Mouse (Mus musculus) kidney, postnatal 10 days (tissue): ENCODE measurements around the gene Aldoart2.
A peak's percentile ranks its signal among the peaks of the same experiment; 100 is the strongest.
"Not testable (repeated sequence)": the region's sequence is repeated elsewhere in the genome, so short reads cannot be mapped to it uniquely, and the experiment has no call there.

Source experiments
- DNase-seq: peaks from one replicate; pipeline ENCODE4 v3.0.0; 2021; ENCODE audit warnings: mixed read lengths

Aldoart2 gene

DNA sequence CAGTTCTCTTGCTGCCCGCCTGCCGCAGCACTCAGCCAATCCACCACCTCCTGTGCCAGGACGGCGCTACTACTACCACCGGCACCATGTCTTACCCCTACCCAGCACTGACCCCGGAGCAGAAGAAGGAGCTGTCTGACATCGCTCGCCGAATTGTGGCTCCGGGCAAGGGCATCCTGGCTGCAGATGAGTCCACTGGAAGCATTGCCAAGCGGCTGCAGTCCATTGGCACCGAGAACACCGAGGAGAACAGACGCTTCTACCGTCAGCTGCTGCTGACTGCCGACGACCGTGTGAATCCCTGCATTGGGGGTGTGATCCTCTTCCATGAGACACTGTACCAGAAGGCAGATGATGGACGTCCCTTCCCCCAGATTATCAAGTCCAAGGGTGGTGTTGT lies at the start of gene Aldoart2:
TSS of gene Aldoart2 (plus strand) at position 34 of the 400 bp plus-strand sequence.
- no peak for DNase-seq

DNA sequence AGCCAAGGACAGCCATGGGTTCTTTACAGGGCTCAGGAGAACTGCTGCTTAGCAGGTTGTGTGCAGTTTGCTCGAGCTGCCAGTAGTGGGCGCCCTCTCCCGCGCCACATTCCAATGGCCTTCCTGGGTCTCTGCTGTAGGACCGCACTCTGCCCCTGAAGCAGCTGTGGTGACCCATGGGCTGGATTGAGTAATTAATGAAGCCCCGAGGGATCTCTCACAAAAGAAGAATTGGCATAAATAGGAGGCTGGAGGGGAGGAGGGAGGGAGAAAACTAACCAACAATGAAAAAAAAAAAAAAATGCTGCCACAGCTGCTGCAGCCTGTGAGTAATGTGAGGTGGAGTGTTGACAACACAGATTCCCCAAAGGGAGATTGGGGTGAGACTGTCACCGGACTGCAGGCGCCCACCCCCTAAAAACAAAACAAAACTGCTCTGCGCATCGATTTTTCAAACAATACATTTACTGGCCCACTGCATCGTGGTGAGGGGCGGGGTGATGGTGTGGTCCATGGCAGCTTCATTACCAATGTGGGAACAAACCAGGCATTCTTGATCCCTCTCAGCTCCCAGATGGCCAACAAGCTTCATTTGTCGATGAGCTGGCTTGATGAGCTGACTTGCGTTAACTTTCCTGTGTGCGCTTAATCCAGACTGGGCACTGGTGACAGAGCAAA lies 46.8 kb upstream of the Aldoart2 start:
- peak; percentile 65 for DNase-seq

DNA sequence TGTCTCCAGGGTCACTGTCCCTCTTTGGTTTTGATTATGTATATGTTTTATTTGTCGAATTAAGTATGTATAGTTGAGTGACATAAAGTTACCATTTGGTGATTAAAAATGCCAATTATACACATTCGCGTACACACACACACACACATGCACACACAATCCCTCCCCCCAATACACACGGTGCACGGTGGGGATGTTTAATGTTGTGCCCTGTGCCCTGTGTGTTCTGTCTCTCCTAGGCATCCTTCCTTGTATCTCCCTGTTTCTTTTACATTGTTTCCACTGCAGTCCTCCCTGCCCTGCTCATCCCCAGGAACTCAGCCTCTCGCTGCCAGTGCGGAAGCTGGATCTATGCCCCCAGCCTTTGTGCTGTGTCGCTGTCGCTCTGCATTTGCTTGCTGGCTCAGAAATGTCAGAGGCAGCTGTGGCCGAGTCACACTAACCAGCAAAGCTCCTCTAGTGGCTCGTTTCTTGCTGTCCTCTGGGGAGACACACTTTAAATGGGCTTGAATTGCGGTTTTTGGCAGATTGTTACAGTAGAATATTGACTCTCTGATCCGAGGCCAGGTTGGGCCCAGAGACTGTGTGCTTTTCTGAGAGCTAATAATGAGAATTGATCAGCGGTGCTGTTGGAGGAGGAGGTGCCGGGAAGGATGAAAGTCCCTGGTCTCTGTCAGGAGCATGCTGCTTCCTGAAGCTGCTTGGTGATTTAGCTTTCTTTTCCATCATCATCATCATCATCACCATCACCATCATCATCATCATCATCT lies 37.9 kb upstream of the Aldoart2 start:
- DNase-seq, result no peak

DNA sequence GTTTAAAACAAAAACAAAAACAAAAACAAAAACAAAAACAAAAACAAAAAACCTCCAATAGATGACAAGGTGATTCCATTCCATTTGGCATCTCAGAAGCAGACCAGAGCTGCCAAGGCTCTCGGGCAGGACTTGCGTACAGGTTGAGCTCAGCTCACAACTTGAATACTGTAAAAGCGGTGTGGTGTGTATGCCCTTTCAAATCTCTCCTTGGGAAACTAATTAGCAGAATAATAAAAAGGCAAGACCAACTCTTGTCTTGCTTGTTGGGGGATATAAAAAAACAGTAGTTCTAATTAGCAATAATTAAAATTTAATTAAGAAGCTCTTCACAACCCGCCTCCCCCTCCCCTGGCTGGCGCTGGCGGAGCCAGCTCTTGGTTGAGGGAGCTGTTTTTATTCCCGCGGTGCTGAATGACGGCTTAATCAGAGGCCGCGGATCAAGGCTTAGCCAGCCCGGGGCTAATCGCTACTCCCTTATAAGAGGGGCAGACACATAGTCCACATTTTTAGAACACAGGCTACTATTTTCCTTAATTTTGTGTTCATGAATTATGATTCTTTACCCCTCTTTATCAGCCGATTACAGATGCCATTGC lies 28.4 kb upstream of the Aldoart2 start:
- peak; percentile 22 for DNase-seq

DNA sequence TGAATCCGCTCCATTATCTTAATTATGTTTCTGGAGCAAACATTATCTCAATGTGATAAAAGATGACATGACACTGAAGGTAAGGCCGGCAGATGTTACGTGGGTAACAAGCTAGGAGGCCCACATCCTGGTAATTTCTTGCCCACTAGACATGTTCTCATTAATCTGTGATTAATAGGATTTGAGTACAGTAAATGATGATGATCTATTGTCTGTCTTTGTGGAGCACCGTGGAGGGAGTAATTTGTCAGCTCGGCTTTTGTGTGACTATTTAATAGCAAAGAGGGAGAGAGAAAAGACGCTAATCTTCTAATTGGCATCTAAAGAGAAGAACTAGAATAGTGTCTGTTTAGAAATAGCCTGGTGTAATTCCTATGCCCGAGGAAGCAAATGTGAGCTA lies 27.3 kb upstream of the Aldoart2 start:
- no peak for DNase-seq

DNA sequence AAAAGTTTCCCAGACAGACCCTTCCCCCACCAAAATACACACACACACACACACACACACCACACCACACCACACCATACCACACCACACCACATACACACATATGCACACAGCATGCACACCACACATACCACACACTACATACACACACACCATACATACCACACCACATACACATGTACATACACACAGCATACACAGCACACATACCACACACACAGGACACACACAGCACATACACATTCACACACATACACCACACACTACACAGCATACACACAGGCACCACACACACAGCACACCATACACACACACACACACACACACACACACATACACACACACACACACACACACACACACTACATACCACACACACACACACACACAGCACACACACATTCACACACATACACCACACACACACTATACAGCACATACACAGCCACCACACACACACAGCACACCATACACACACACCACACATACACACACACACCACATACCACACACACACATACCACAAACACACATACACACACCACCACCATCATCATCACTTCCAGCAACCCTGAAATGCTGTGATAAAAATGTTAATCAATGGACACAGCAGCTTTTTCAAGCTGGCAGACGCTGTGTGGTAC lies 26.6 kb upstream of the Aldoart2 start:
- no peak for DNase-seq

DNA sequence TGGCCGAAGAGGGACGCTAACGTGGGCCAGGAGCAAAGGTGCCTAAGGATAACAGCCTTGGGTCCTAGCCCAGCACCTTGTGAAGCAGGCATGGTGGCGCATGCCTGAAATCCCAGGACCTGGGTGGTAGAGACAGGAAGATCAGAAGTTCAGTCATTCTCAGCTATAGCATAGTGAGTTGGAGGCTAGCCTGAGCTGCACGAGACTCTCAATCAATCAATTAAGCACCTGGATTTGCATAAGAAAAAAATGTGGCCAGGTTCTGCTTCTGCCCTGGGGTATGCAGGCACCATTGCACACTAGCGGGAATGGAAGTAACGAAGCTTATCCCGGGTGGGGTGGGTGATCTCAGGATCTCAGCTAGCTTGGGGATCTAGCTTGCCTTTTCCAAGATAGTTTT lies 25.9 kb upstream of the Aldoart2 start:
- no peak for DNase-seq

DNA sequence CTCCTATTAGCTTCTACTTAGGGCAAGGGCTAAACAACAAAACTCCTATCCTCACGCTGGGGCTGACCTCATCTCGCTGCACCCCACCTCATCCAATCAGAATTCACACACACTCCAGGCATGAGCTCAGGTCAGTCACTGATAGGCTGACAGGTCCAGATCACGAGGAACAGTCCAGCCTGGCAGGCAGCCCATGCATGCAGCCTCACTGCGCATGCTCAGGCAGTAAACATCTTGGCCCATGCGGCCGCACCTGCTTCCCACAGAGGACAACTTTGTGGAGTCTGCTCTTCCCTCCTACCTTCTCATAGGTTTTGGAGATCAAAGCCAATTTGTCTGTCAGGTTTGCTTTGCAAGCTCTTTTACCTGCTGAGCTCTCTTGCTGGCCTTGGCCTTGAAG lies 10.1 kb upstream of the Aldoart2 start:
- DNase-seq, result not testable (repeated sequence)

DNA sequence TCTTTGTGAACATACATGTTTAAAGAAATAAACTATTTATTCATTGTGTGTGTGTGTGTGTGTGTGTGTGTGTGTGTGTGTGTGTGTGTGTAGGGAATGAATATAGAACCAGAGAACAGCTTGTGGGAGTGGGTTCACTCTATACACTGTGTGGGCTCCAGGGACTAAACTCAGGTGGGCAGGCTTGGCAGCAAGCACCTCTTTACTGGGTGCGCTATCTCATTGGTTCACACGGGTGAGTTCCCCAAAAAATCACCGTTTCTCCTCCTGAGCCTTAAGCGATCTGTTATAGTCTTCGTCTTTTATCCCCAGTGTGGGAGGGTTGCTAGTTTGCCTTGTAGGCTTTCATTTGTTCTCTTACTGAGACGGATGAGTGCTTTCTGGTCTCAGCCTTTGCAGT lies 7.2 kb upstream of the Aldoart2 start:
- no peak for DNase-seq

DNA sequence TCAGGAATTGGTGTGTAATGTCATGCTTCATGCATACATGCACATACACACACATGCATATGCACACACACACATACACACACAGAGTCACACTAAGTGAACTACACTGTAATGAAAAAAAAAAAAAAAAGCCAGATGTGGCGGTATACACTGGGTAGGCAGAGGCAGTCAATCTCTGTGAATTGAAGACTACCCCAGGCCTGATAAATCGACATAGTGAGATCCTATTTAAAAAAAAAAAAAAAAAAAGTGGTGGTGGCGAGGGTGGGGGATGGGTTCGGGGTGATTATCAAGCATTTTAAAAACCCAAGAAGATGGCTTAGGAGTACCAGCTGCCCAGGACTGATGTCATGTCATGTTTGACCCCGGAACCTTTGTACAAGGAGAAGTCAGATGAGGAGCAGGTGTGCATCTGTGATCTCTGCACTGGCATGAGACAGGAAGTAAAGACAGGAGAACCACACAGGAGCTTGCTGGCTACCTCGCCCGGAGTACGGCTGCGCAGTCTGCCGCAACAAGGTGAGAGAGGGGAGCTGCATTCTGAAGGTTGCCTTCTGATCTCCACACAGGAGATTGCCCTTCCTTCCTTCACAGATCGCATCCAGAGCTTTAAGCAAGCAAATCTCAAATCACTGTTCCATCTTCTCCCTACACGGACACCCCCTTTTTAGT lies 5.7 kb upstream of the Aldoart2 start:
- DNase-seq, result no peak

DNA sequence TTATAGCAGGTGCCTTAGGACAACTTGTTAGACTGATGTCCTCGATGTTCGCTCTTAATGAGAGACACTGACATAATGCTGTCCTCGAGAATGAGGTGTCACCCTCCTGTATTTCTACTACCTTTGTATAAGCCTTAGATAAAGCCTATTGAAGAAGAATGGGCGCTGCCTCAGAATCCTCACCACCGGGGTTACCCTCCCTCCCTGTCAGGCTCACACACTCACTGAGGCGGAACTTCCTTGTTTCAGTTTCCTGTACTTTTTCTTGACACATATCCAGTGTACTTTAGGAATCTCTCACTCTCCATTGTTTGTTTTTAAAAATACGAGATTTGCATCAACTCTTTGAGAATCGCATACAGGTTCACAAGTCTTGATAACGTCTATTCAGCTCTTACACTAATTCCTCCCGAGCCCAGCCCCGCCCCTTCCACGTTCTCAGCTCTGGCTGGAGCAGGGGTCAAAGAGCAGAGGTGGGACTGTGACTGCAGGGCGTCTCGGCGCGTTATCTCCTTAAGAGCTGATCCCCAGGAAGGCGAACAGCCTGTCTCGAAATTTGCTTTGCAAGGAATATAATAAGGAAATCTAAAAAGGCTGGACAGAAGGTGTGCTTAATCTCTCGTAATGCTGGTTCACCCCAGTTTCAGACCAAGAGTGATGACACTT lies 4.9 kb upstream of the Aldoart2 start:
- peak; percentile 40 for DNase-seq

DNA sequence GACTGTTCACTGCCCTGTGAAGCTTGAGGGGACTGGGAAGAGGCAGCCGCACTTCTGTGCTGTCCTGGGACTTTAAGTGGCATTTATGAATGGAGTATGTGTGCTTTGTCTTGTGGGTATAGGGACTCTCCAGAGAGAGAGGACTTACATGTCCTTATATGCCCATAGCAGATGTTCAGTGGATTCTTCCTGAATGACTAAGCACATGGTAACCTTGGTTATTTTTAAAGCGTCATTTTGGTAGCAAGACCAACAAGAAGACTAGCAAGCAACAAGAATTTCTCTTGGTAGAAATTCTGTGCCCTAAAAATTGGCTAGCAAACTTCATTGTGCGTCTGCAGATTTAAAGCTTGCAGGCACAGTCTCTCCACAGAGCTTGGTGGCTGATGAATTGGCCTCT lies 1.3 kb upstream of the Aldoart2 start:
- DNase-seq, result no peak

DNA sequence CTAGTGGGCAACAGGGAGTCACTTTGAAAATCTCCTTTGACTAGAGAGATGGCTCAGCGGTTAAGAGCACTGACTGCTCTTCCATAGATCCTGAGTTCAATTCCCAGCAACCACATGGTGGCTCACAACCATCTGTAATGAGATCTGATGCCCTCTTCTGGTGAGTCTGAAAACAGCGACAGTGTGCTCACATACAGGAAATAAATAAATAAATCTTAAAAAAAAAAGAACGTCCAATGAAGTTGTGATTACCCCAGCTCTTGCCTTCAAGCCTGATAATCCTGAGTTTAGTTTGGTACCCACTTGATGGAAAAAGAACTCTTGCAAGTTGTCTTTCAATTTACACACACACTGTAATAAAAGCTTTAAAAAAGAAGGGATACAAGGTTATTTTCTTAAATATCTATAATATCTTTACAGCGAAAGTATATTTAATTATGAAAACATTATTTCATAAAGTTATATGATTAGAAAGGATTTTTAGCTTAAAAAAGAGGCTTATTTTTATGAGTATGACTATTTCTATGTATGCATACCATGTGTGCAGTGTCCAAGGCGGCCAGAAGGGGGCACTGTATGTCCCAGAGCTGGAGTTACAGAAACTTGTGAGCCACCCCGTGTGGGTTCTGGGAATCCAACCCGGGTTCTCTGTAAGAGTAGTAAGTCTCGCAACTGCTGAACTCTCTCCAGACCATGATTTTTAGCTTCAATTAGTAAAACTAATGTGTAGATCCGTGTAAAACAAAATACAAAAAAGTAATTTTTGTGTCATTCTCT lies 664 bp upstream of the Aldoart2 start:
- no peak for DNase-seq

DNA sequence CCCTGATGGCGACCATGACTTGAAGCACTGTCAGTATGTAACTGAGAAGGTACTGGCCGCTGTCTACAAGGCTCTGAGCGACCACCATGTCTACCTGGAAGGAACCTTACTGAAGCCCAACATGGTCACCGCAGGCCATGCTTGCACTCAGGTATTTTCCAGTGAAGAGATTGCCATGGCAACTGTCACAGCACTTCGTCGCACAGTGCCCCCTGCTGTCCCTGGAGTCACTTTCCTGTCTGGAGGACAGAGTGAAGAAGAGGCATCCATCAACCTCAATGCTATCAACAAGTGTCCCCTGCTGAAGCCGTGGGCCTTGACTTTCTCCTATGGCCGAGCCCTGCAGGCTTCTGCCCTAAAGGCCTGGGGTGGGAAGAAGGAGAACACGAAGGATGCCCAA lies 828 bp downstream of the Aldoart2 start:
- no peak for DNase-seq

DNA sequence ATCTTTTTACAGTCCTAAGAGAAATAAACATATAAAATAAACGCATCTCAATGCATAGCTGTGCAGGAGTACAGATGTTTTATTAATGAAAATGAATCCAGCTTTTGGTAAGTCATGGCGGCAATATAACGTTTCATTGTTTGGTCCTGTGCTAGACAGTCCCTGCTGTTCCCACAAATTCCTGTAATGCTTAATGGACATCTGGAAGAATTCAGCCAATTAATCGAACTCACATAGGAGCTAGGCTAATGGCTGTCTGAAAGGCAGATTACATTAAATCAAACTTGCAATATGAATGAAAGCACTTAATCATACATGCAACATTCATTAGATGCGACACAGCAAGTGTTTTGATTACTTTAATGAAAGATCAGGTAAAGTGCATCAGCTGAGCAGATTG lies 1.8 kb downstream of the Aldoart2 start:
- no peak for DNase-seq

DNA sequence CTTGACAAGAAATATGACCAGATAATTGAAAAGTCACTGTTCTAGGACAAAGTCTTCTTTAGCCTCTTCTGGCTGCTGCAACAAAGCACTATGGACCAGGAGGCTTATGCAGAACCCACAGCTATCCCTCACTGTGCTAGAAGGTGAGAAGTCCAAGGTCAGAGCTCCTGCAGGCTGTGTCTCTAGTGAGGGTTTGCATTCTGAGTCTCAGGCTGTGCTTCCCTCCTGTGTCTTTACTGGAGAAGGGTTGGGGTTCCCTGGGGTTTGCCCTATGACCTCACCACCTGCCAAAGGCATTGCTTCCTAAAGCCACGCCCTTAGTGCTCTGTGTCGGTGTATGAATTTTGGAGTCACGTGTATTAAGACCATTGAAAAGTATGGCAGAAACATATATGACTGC lies 3.4 kb downstream of the Aldoart2 start:
- no peak for DNase-seq

DNA sequence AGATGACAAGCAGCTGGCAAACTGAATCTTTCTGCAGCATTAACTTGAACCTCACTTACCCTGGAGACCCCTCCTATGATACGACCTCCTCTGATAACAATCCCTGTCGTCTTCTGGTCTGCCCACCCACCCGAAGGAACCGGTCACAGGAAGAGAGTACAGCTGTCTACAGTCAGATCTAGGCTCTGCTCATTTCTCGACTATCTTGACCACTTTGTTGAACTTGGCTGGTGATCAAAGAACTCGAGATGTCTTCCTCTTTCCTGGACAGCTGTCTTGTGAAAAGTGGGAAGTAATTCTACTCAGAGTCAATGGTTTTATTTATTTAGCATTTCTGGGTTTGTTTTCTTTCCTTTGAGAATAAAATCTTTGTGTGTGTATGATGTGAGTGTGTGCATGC lies 4.6 kb downstream of the Aldoart2 start:
- DNase-seq, result peak; percentile 26

DNA sequence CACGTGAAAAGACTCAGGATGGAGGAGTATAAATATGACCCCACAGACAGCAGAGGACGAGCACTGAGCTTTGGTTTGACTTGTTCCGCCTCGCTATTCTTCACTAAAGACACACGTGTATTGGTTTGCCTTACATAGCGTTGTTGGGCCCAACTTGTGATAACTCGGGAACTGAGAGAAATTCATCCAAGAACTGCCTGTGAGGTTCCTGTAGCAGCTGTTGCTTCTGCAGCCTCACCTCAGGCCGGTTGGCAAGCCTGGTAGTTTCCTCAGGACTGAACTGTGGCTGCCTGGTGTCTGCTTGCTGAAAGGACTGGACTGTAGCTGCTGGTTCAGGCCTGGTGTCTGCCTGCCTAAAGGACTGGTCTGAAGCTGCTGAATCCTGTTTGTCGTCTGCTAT lies 5.6 kb downstream of the Aldoart2 start:
- no peak for DNase-seq

DNA sequence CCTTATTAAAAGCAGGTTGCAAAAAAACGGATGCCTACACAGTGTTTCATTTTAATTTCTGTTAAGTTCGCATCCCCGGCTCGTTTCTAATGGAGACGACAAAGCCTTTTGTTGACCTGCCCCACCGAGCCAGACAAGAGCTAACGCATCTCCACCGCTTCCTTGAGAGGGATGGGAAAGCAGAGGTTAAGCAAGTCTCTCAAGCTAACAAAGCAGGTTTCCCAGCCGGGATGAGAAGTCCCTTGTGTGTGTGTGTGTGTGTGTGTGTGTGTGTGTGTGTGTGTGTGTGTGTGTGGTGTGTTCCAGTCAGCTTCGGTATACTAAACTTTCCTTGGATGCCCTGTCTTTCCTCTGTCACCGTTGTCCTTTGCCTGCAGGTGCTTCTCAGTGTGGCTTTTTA lies 6.1 kb downstream of the Aldoart2 start:
- DNase-seq, result no peak

DNA sequence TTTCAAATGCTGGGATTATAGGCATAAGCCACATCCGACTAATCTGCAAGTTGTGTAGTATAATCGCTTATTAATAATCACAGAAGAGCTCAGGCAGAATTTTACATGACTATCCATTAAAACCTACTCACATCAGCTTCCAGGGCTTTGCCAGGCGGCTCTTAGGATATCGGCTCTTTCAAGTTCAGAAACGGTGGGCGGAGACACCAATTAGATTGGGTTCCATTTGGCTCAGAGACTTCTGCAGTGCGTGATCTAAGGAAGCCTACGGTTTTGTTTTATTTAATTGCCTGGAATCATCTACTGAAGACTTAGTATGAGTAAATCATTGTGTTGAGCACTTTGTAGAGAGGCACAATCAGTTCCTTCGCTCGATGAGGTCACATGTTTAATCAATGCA lies 6.6 kb downstream of the Aldoart2 start:
- no peak for DNase-seq

DNA sequence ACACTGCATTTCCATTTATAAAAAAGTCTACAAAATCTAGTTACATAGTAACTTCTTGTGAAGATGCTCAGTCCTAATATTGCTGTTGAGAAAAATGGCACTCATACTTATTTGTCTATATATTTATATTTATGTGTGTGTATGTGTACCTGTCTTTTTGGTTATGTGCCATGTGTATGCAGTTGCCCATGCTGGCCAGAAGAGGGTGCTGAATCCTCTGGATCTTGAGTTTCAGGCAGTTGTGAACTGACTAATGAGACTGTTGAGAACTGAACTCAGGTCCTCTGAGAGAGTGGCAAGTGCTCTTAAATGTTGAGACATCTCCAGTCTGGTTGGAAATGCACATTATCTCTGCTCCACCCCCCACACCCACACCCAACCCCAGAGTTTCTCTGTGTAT lies 8.1 kb downstream of the Aldoart2 start:
- no peak for DNase-seq

DNA sequence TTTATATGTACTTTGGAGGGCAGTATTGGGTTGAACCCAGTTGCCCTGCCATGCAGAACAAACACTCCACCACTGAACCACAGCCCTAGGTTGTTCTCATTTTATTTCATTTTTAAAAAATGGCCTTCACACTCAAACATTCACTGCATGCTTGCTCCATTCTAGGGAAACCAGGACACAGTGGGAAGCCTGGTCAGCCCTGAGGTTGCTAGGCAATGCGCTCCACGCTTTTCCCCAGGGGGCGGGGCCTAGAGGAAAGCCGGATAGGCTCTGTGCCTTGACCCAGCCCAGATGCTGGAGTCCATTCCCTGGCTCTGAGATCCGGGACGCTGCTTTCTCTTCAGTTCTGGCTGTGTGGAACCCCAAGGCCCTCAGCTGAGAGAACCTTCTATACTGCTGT lies 8.8 kb downstream of the Aldoart2 start:
- peak; percentile 38 for DNase-seq
